Mouse (Mus musculus) spleen, embryonic (tissue): Measurements from ENCODE around the gene Usp46.
"Not testable (repeated sequence)": the region's sequence is repeated elsewhere in the genome, so short reads cannot be mapped to it uniquely, and the experiment has no call there.

Source experiments
- CTCF ChIA-PET: fragments of 350-600 bp; sonication (Branson Sonifier 250); formaldehyde crosslinking; loops from one replicate; lab custom pipeline; 2022; lab: Charles Lee

Gene Usp46

DNA sequence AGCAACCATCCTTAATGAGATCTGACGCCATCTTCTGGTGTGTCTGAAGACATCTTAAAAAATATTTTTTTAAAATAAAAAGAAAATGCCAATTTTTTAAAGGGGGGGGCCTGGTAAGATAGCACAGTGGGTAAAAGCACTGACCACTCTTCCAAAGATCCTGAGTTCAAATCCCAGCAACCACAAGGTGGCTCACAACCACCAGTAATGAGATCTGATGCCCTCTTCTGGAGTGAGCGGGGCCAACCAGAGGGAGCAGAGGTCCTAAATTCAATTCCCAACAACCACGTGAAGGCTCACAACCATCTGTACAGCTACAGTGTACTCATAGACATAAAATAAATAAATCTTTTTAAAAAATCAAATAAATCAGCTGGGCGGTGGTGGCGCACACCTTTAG, 2.3 kb upstream of the Usp46 start:
- CTCF ChIA-PET = not testable (repeated sequence)

GRCm38 (mm10) chr5:74068714-74069321, 587 bp upstream of the Usp46 start:
- CTCF ChIA-PET = interaction anchor here (0.6 kb wide), 2 partner anchors 18 to 171 kb away, joined by 3 to 7 read pairs; no protein-coding TSS in a partner anchor

GRCm38 (mm10) chr5:74067346-74067745, 885 bp downstream of the Usp46 start:
- CTCF ChIA-PET = interaction anchor here (1.0 kb wide), 1 partner anchor 26 kb away, joined by 3 read pairs; no protein-coding TSS in a partner anchor

DNA sequence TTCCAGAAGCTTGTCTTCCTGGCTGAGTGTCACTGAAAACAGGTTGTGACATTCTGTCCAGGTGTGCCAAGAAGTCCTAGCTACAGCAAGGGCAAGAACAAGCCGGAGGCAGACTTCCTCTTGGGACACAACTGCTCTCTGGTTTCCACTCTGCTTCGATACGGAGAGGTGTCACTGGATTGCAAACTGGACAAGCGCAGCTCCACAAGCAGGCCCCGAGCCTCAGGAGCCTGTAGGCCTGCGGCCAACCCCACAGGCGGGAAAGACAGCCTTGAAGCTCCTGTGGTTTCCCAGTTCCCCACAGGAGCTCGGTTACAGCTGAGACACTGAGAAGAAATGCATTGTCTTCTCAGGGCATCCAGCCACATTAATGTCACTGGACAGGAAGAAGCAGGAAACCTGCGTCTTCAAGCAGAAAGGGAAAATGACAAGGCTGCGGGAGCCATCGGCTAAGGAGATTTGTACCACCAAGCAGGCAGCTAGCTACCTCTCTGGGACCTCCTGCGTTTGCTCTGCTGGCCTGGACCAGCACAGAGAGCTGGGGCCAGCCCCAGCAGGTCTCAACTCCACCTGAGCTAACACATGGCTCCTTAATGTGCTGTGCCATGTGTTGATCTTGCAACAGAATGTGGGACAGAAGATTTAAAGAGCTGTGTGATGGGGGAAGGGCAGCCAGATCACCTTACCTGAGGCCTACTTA, 1.7 kb downstream of the Usp46 start:
- CTCF ChIA-PET = interaction anchor here (0.6 kb wide), 1 partner anchor 942 kb away, joined by 11 read pairs; no protein-coding TSS in a partner anchor

DNA sequence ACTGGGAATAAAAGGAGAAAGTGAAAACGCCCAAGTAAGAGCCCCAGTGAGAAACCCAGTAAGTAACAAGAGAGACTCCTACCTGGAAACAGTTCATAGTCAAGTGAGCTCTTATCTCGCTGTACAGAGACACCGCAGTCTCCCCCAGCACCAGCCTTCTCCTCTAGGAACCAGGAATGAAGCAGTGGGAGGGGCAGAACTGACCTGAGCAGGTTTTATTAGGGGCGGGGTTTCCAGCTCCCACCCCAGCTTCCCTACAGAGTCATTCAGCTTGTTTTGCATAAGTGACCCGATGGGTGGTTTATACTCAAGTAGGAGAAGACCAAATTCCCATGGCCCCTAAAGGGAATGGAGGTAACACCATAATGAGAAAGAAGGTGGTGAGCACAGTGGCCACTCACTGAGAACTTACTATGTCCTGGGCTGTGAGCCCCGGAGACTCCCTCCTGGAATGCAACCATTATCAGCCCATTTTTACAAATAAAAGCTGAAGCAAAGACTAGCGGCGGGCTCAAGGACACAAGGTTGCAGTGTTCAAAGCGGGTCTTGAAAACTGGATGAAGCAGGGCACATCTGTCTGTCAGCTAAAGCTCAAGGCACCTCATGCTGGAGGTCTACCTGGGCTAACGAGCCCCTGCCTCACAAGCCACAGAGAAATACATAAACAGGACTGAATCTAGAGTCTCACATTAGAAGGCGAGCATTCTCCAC, 2.5 kb downstream of the Usp46 start:
- CTCF ChIA-PET = no interaction called here

DNA sequence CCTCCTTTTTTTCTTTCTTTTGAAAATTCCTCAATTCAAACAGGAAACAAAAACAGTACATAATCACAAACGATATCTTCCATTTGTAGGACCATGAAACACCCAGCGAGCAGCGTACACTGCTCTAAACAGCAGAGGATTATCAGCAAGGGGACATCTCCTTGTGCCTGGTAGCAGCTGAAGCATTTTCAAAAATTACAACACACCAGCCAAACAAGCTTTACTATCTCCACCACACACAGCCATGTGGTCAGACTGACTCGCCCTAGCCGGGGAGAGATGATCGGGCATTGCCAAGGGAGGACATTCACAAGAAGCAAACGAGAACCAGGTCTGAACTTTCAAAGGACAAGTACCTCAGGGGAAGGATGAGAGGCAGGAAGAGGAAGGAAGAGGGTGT, 3.4 kb downstream of the Usp46 start:
- CTCF ChIA-PET = no interaction called here

DNA sequence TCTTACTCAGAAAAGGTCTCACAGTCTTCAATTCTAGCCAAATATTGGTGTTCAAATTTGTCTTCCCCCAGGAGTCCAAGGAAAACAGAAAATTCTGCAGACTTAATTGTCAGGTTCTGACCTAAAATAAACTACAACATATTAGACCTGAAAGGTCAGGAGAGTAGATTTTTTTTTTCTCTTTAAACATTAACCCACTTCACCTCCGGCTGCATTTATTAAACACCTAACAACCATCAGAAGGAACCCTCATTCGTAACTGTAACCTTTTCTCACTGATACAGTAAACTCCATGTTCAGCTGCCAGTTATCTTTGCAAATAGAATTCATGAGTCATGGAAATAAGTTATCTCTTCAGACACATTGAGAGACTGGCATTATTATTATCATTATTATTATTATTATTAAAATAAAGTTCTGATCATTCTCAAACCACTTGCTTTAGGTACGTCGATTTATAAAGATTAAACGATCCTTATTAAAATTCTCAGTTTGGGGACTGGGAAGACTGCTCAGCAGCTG, 4.9 kb downstream of the Usp46 start:
- CTCF ChIA-PET = interaction anchor here (0.6 kb wide), 1 partner anchor 21 kb away, joined by 3 read pairs; no protein-coding TSS in a partner anchor

DNA sequence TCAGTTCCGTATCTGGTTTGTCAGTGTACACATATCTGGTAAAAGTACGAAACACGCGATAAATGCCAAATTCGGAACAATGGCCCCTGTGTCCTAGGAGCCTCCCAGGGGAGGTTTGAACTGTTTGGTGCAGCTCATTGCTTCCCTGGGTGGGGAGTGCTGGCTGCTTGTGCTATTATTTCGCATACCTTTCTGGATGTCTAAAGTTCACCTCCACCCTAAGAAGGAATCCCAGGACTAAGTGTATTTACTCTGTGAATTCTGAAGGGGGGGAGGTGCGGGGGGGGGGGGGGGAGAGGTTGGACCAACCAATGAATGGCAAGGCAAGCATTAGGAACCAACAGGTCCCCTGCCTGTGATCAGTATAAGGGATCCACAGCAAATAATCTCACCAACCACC, 6.0 kb downstream of the Usp46 start:
- CTCF ChIA-PET = no interaction called here

- CTCF ChIA-PET = no interaction called here
Measured at GRCm38 (mm10) chr5:74061408-74062047, 6.7 kb downstream of the Usp46 start.

- CTCF ChIA-PET = no interaction called here
Measured at GRCm38 (mm10) chr5:74052171-74052909, 15.9 kb downstream of the Usp46 start.

DNA sequence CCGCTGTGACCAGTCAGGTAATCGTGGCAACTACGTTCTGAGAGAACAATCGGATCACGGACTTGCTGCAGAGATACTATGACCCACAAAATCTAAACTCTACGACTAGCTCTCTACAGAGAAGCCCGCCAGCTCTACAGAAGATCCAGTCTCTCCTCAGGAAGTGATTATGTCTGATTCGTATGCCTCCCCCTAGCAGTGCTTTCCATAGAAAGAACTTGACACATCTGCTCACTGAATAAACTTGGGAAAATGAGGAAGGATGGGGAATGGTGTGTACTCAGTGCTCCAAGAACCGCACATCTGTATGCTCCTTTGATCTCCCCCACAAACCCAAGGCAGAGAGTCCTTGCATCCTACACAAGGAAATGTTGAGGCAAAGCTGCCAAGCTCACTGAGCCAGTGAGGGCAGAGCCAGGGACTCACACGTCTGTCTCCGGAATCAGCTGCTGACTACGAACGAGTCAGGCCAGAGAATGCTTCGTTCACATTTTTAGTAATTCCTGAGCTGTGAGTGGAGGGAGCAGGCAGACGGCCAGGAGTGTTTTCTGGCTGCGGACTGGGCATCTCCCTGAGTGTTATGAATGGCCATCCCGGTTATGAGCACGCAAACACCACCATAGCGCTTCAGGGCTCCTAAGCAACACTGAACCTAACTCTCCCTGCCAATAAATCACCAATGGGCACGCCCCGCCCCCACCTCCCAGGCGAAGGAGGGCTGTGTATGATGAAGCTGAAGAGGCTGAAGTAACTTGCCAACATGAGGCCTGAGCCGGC, 16.6 kb downstream of the Usp46 start:
- CTCF ChIA-PET = no interaction called here

- CTCF ChIA-PET = no interaction called here
Measured at GRCm38 (mm10) chr5:74050903-74051302, 17.3 kb downstream of the Usp46 start.

DNA sequence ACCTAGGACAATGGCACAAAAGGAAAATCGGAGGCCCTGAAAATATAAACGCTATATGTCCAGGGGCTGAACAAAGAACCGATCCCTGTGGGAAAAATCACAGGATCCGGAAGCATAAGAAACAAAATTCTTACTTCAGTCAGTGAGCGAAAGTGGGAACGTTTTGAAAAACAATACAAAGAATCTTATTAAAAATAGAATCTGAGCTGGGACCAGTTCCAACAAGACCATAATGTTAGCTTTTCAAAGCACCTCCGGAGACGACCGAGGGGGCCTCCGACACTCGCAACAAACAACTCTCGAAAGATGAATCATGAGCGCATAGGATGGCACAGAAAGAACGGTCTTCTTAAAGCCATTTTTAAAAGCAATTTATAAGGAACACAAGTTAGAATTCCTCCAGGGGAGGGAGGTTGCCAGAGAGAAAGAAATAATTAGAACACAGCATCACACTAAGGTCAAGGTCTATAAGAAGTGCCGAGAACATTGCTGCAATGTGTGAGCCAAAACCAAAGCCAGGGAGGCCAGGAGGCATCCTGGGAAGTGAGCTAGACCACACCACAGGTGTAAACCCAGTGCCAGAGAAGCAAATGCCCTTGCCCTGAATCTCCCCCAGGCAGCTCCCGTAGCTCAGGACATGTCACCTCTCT, 19.3 kb downstream of the Usp46 start:
- CTCF ChIA-PET = no interaction called here

GRCm38 (mm10) chr5:74044591-74044990, 23.6 kb downstream of the Usp46 start:
- CTCF ChIA-PET = no interaction called here

DNA sequence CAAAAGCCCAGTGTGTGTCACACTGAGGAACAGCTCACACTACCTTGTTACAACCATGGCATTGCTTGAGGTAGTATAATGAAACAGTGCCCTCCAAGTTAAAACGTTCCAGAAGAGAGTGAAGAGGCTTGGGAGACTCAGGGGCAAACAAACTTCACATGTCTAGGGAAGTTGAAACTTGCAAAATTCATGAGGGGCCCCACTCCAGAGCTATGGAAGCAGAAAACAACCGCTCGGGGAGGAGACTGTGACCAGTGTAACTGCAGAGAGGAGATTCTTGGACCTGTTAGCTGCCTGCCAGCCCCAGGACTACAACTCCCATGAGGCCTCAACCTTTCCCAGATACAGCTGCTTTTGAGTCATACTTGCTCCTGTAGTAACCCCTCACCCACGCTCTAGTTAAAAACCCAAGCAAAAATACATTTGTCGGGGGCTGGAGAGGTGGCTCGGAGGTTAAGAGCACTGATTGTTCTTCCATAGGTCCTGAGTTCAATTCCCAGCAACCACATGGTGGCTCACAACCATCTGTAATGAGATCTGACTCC, 25.4 kb downstream of the Usp46 start:
- CTCF ChIA-PET = interaction anchor here (0.6 kb wide), 1 partner anchor 21 kb away, joined by 3 read pairs; no protein-coding TSS in a partner anchor

- CTCF ChIA-PET = no interaction called here
Measured at GRCm38 (mm10) chr5:74040541-74040940, 27.7 kb downstream of the Usp46 start.

DNA sequence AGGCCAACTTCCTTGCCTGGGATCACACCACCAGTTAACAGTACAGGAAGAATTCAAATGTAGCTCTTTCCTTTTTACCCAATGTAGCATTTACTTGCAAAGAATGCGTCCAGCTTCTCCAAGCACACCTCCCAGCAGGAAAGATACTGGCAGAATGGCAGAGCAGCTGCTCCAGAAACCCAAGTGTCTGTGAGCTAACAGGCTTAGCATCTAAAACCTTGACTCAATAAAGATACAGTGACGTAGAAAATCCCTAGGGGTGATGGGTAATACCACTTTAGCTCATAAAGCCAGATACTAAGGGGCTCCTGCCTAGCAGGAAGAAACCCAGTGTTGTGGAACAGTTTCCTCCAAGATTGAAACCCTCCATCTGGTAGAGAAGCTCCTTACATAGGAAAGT, 32.8 kb downstream of the Usp46 start:
- CTCF ChIA-PET = no interaction called here

GRCm38 (mm10) chr5:74034177-74034576, 34.1 kb downstream of the Usp46 start:
- CTCF ChIA-PET = no interaction called here

- CTCF ChIA-PET = no interaction called here
Measured at GRCm38 (mm10) chr5:74029787-74030186, 38.4 kb downstream of the Usp46 start.
